Mouse (Mus musculus): Measurements from ENCODE around the gene 2310022B05Rik. TPM values are rescaled to one million over a fixed set of nuclear protein-coding genes. Genes with fewer than 3 reads are reported as not detected.

The 2310022B05Rik gene
- polyA plus RNA-seq, 1 experiment from 2014 or later = 4.6 TPM

DNA sequence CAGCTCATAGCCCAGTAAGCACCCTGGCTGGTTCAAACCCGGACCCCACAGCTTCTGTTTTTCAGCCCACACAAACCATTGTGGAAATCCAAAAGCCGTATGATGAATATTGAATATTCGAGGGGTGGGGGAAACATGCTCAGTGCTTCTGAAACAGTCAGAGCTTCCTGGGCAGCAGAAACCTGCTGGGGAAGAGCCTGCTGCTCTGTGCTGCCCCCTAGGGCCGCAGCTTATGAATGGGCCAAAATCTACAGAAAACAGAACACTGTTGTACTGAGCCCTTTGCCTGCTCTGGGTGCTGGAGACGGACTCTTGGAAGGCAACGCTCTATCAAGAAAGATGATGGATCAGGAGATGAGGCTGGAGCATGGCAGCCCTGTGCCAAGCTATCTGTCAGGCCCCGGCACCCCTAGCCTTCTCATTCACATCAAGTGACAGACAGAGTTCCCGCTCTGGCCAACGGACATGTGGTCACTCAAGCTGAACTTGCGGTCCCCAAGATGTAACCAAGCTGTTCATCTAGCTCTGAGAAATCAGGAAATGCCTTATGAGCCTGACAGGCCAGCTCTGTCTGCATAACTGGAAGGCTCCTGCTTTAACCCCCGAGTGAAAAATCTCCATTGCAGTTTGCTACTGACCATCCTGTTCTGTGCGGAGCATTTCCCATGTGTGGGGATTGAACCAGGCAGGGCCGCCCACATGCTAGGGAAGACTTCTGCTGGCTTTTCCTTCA lies 54.8 kb downstream of the 2310022B05Rik start:
- WGBS (ENCODE audit: insufficient replicate concordance) = 59% methylated on average over 13 of the region's 13 CpGs

DNA sequence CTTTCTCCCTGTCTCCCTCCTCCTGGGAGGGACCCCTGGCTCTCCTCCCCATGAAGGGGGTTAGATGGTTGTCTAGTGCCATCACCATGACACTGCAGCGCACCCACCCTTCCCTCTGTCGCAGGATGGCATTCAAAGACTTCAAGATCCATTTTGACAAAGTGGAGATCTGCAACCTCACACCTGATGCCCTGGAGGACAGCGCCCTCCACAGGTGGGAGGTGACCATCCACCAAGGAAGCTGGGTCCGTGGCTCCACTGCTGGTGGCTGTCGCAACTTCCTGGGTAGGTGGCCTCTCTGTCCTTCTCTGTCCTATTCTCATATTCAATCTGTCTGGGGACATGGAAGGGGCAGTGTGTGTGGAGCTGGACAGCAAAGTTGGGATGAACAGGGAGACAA lies 59.1 kb downstream of the 2310022B05Rik start:
- Histone ChIP-seq H3K4me3 (replicated peaks) (no peak overlapping the region), H3K9ac (no peak overlapping the region), H3K27ac (no peak overlapping the region), H3K27me3 (no peaks in the 10 kb centered on the region), H3K4me1 (replicated peaks) (no peaks in the 10 kb centered on the region), H3K9me3 (replicated peaks) (no peaks in the 10 kb centered on the region), H3K4me2 (no peak overlapping the region), H3K36me3 (no peaks in the 10 kb centered on the region)
- WGBS (ENCODE audit: insufficient replicate concordance) = 51% methylated on average over 5 of the region's 5 CpGs
- ATAC-seq (ENCODE audit: low read depth) (no peak), DNase-seq (no peak)

More for the DNA sequence above, 54.8 kb downstream of the 2310022B05Rik start:
- ATAC-seq (ENCODE audit: low read depth) = no peak
- Histone ChIP-seq H3K9me3 (replicated peaks) (no peaks in the 10 kb centered on the region), H3K27me3 (no peaks in the 10 kb centered on the region), H3K9ac (no peak overlapping the region), H3K4me2 (no peak overlapping the region), H3K4me3 (replicated peaks) (no peak overlapping the region), H3K36me3 (no peaks in the 10 kb centered on the region), H3K27ac (no peak overlapping the region), H3K4me1 (replicated peaks) (no peaks in the 10 kb centered on the region)
- no peak for DNase-seq

DNA sequence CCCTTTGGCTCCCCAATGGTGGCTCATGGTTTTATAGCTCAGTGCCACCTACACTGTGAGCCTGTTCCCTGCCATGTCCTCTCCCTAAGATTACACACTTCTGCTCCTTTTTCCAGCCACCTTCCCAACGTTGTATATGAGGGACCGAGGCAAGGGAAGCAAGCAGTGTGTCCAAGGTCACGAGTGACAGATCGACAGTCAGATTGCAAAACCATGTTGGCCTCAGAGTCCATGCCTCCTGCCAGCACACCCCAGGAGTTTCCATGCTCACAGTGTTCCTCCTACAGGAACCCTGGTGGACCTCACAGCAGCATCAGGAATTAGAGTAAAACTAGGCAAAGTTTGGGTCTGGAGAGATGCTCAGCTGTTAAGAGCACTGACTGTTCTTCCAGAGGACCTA lies 73.8 kb downstream of the 2310022B05Rik start:
- Histone ChIP-seq H3K4me2 (no peak overlapping the region), H3K4me3 (replicated peaks) (no peak overlapping the region), H3K27ac (no peak overlapping the region), H3K27me3 (no peaks in the 10 kb centered on the region), H3K36me3 (no peaks in the 10 kb centered on the region), H3K9me3 (replicated peaks) (no peaks in the 10 kb centered on the region), H3K9ac (no peak overlapping the region), H3K4me1 (replicated peaks) (peaks cover 17% of the 10 kb centered on the region)
- DNase-seq (no peak), ATAC-seq (ENCODE audit: low read depth) (no peak)
- WGBS (ENCODE audit: insufficient replicate concordance) = 55% methylated on average over 4 of the region's 4 CpGs

DNA sequence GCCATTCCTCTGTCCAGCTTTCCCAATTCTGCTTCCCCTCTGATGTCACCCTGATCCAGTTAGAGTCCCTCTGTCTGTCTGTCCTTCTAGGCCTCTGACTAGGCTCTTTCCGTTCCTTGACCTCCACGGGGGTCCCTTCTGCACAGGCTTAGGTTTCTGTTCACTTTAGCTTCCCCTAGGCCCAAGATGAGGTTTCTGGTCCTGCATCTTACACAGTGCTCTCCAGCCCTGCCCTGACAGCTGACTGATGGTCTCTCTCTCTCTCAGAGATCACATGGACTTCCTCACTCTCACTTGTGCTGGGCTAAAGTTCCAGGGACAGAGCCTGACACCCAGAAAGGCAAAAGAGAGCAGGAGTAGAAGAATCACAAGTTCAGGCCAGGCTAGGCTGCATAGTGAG lies 76.6 kb downstream of the 2310022B05Rik start:
- WGBS (ENCODE audit: insufficient replicate concordance) = 60% methylated on average over 2 of the region's 2 CpGs
- no peak overlapping the region for H3K4me2 ChIP-seq
- H3K36me3 ChIP-seq = no peaks in the 10 kb centered on the region
- H3K9me3 ChIP-seq (replicated peaks) = no peaks in the 10 kb centered on the region
- no peak for ATAC-seq (ENCODE audit: low read depth)
- DNase-seq = no peak
- H3K27ac ChIP-seq = no peak overlapping the region
- H3K4me1 ChIP-seq (replicated peaks) = peaks cover 17% of the 10 kb centered on the region
- H3K4me3 ChIP-seq (replicated peaks) = no peak overlapping the region
- H3K9ac ChIP-seq = no peak overlapping the region
- no peaks in the 10 kb centered on the region for H3K27me3 ChIP-seq

Other genes with a start within 250 kb of the 2310022B05Rik start
- 0.09 and 0.16 TPM in 2 replicates for gene Pgbd5, start 223.7 kb downstream of the 2310022B05Rik start, polyA plus RNA-seq (2015; fragmentation: Nextera tagmentation; extraction: Ambion mirVana)
- 19.1 and 22.1 TPM in 2 replicates for gene Cog2, start 142.6 kb downstream of the 2310022B05Rik start, polyA plus RNA-seq (2015; fragmentation: Nextera tagmentation; extraction: Ambion mirVana)
- gene Agt, start 93.7 kb downstream of the 2310022B05Rik start, polyA plus RNA-seq (2015; fragmentation: Nextera tagmentation; extraction: Ambion mirVana) = 50.2 and 54.9 TPM in 2 replicates
- 0.22 TPM in 1 of 2 replicates, not detected in the other for gene Capn9, start 87.3 kb downstream of the 2310022B05Rik start, polyA plus RNA-seq (2015; fragmentation: Nextera tagmentation; extraction: Ambion mirVana)
- 20.6 and 23.7 TPM in 2 replicates for gene Ttc13, start 58.6 kb upstream of the 2310022B05Rik start, polyA plus RNA-seq (2015; fragmentation: Nextera tagmentation; extraction: Ambion mirVana)
- gene Arv1, start 58.8 kb upstream of the 2310022B05Rik start, polyA plus RNA-seq (2015; fragmentation: Nextera tagmentation; extraction: Ambion mirVana) = 8.0 and 8.3 TPM in 2 replicates
- gene Fam89a, start 88.5 kb upstream of the 2310022B05Rik start, polyA plus RNA-seq (2015; fragmentation: Nextera tagmentation; extraction: Ambion mirVana) = 2.6 and 2.9 TPM in 2 replicates
- 0.03 TPM in 1 of 2 replicates, not detected in the other for gene Trim67, start 129.7 kb upstream of the 2310022B05Rik start, polyA plus RNA-seq (2015; fragmentation: Nextera tagmentation; extraction: Ambion mirVana)
- 47.3 and 53.9 TPM in 2 replicates for gene Gnpat, start 199.7 kb upstream of the 2310022B05Rik start, polyA plus RNA-seq (2015; fragmentation: Nextera tagmentation; extraction: Ambion mirVana)
- gene 2810004N23Rik, start 199.8 kb upstream of the 2310022B05Rik start, polyA plus RNA-seq (2015; fragmentation: Nextera tagmentation; extraction: Ambion mirVana) = 28.9 and 35.3 TPM in 2 replicates
- gene Exoc8, start 234.3 kb upstream of the 2310022B05Rik start, polyA plus RNA-seq (2015; fragmentation: Nextera tagmentation; extraction: Ambion mirVana) = 4.2 and 4.5 TPM in 2 replicates
- gene Sprtn, start 234.5 kb upstream of the 2310022B05Rik start, polyA plus RNA-seq (2015; fragmentation: Nextera tagmentation; extraction: Ambion mirVana) = 6.1 and 7.5 TPM in 2 replicates